Mouse (Mus musculus): Measurements from ENCODE around the gene F11.

GRCm38 (mm10) chr8:45254194-45254842 is 7.5 kb downstream of the F11 start:
- TF ChIP-seq CTCF (IDR thresholded peaks at IDR 0.05; ENCODE audit: low read depth, low read length) = no peak
- no peak for TF ChIP-seq POLR2A (IDR thresholded peaks at IDR 0.05; ENCODE audit: borderline replicate concordance, low read depth, low read length)
